Mouse (Mus musculus): Measurements from ENCODE around the gene Unc13b.
A peak's percentile ranks its signal among the peaks of the same experiment; 100 is the strongest.
"Not testable (repeated sequence)": the region's sequence is repeated elsewhere in the genome, so short reads cannot be mapped to it uniquely, and the experiment has no call there.

The Unc13b gene

GRCm38 (mm10) chr4:43091183-43091582, 32.4 kb downstream of the Unc13b start:
- no peak for DNase-seq (ENCODE audit: low read depth, low spot score)

GRCm38 (mm10) chr4:43113491-43113890, 54.7 kb downstream of the Unc13b start:
- no peak for DNase-seq (ENCODE audit: low read depth, low spot score)

GRCm38 (mm10) chr4:43114512-43114911, 55.8 kb downstream of the Unc13b start:
- DNase-seq (ENCODE audit: low read depth, low spot score), result no peak

GRCm38 (mm10) chr4:43114946-43115345, 56.2 kb downstream of the Unc13b start:
- DNase-seq (ENCODE audit: low read depth, low spot score), result peak; percentile 51

- no peak for DNase-seq (ENCODE audit: low read depth, low spot score)
Measured at GRCm38 (mm10) chr4:43116249-43116648, 57.5 kb downstream of the Unc13b start.

GRCm38 (mm10) chr4:43129750-43130149, 71.0 kb downstream of the Unc13b start:
- DNase-seq (ENCODE audit: low read depth, low spot score), result no peak

- no peak for DNase-seq (ENCODE audit: low read depth, low spot score)
Measured at GRCm38 (mm10) chr4:43142610-43143009, 83.9 kb downstream of the Unc13b start.

- not testable (repeated sequence) for DNase-seq (ENCODE audit: low read depth, low spot score)
Measured at GRCm38 (mm10) chr4:43152413-43152812, 93.7 kb downstream of the Unc13b start.

GRCm38 (mm10) chr4:43160045-43160444, 101.3 kb downstream of the Unc13b start:
- DNase-seq (ENCODE audit: low read depth, low spot score), result no peak

GRCm38 (mm10) chr4:43161124-43161657, 102.4 kb downstream of the Unc13b start:
- DNase-seq (ENCODE audit: low read depth, low spot score), result no peak

GRCm38 (mm10) chr4:43163205-43163604, 104.5 kb downstream of the Unc13b start:
- DNase-seq (ENCODE audit: low read depth, low spot score), result no peak

- DNase-seq (ENCODE audit: low read depth, low spot score), result no peak
Measured at GRCm38 (mm10) chr4:43165403-43166005, 106.8 kb downstream of the Unc13b start.

GRCm38 (mm10) chr4:43170028-43170427, 111.3 kb downstream of the Unc13b start:
- no peak for DNase-seq (ENCODE audit: low read depth, low spot score)

GRCm38 (mm10) chr4:43177126-43177525, 118.4 kb downstream of the Unc13b start:
- no peak for DNase-seq (ENCODE audit: low read depth, low spot score)

GRCm38 (mm10) chr4:43182474-43183168, 123.9 kb downstream of the Unc13b start:
- no peak for DNase-seq (ENCODE audit: low read depth, low spot score)

GRCm38 (mm10) chr4:43187439-43187838, 128.7 kb downstream of the Unc13b start:
- DNase-seq (ENCODE audit: low read depth, low spot score), result no peak

GRCm38 (mm10) chr4:43189381-43189780, 130.6 kb downstream of the Unc13b start:
- no peak for DNase-seq (ENCODE audit: low read depth, low spot score)

- DNase-seq (ENCODE audit: low read depth, low spot score), result no peak
Measured at GRCm38 (mm10) chr4:43204946-43205345, 146.2 kb downstream of the Unc13b start.

GRCm38 (mm10) chr4:43205571-43205970, 146.8 kb downstream of the Unc13b start:
- no peak for DNase-seq (ENCODE audit: low read depth, low spot score)

GRCm38 (mm10) chr4:43206989-43207388, 148.2 kb downstream of the Unc13b start:
- DNase-seq (ENCODE audit: low read depth, low spot score), result no peak

- DNase-seq (ENCODE audit: low read depth, low spot score), result no peak
Measured at GRCm38 (mm10) chr4:43209081-43209579, 150.4 kb downstream of the Unc13b start.

GRCm38 (mm10) chr4:43209673-43210072, 150.9 kb downstream of the Unc13b start:
- DNase-seq (ENCODE audit: low read depth, low spot score), result no peak

- DNase-seq (ENCODE audit: low read depth, low spot score), result no peak
Measured at GRCm38 (mm10) chr4:43216491-43216890, 157.7 kb downstream of the Unc13b start.
